Mouse (Mus musculus): ENCODE data around the gene Gm29666.
"Not testable (repeated sequence)": the region's sequence is repeated elsewhere in the genome, so short reads cannot be mapped to it uniquely, and the experiment has no call there.

Gm29666 gene

DNA sequence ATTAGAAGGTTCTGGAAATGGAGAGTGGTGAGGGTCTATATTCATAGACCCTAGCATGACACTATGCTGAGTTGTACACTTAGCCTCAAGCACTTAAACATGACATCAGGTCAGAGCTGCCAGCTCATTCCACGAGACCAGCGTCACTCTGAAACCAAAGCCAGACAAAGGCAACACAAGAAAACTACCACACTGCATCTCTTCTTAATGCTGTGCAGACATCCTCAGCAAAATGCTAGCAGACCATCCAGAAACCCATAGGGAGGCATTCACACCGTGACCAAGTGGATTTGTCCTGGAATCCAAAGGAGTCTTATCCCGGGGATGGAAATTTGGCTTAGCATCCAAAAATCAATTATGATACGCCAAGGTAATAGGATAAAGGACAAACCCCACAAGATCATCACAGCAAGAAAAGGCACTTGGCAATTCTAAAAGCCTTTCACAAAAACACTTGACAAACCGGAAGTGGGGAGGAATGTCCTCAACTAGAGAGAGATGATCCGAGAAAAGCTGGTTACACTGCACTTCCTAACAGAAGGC is 15.9 kb downstream of the Gm29666 start:
- DNase-seq (ENCODE audit: low spot score): no peak

DNA sequence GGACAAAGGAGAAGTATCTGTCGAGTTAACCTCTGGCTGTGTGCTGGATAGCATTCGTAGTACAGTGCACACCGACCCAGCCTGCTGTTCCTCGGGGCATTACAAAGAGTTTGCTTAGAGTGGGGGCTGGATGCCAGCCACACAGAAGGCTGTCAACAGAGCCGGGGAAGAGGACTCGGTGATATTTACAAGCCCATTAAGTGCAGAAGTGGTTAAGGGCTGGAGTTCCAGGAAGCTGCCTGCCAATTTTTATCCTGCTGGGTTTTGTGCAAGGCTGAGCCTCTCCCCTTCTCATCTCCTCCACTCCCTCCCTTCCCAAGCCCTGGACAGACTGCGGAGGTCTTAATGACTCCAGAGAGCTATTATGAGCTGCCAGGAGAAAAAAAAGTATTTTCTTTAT is 21.8 kb downstream of the Gm29666 start:
- DNase-seq (ENCODE audit: low spot score): no peak

DNA sequence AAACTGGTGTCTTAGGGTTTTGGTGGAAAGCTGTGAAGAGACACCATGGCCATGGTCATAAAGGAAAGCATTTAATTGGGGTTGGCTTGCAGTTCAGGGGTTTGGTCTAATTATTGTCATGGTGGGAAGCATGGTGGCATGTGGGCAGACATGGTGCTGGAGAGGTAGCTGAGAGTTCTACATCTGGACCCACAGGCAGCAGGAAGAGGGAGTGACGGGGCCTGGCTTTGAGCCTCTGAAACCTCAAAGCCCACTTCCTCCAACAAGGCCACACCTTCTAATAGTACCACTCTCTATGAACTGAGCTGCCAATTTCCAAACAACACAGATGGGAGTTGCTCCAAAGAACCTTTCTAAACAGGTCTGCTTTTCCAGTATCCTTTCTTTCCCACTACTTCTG is 23.2 kb downstream of the Gm29666 start:
- DNase-seq (ENCODE audit: low spot score): no peak

DNA sequence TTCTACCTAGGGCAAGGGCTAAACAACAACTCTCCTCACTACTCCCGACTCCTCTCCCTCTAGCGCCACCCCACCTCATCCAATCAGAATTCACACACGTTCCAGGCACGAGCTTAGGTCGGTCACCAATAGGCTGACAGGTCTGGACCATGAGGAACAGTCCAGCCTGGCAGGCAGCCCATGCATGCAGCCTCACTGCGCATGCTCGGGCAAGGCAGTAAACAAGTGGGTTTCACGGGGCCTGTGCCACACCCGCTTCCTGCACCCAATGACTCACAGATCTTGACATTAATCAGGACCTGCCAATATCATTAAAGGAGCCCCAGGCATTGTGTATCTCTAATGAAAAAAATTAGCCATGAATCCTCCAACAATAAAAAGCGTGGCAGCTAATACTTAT is 23.6 kb downstream of the Gm29666 start:
- DNase-seq (ENCODE audit: low spot score): not testable (repeated sequence)

DNA sequence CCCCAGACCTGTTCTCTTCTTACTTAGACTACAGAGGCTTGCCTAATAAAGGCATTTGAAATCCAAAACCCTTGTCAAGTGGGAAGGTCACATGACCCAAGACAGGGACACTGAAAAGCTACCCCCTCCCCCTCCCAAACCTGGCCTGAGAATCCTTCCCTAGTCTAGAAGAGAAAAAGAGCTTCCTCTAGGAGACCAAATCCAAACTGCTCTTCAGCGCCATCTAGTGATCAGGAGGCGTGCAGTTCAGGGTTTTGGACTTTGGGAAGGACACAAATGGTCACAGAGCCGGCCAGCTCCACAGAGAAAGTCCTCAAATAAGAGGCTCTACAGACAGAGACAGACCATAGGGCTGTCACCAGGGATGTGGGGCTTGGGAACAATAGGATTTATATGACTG is 28.2 kb downstream of the Gm29666 start:
- peak; percentile 94 for DNase-seq (ENCODE audit: low spot score)

DNA sequence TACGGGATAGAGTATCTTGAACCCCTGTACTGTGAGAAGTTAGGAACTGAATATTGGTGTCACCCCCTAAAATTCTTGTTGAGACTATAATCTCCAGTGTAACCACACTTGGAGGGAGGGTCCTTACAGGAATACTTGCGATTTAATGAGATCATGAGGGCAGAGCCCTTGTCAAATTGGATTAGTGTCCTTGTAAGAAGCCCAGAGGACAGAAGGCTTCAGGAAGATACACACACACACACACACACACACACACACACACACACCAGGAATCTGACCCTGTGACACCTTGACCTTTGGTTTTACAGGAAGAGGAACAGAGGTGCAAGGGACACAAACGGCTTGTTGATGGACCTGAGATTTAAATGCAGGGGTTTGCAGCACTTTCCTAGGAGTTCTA is 28.6 kb downstream of the Gm29666 start:
- no peak for DNase-seq (ENCODE audit: low spot score)

DNA sequence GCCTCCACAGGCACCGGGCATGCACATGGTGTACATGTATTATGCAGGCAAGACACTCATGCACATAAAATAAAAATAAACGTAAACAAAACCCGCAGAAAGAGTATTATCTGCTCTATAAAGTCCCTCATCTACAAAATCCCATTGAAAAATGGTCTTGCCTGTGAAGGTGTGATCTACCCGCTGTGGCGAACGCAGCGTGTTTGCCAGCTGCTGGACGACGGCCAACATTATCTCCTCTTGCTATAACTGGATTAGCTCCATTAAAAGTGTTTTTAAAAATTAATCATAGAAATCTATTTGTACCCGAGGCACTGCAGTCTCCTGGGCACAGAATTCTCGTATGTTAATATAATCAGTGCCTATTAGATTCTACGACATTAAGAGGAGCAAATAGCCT is 31.8 kb downstream of the Gm29666 start:
- no peak for DNase-seq (ENCODE audit: low spot score)

DNA sequence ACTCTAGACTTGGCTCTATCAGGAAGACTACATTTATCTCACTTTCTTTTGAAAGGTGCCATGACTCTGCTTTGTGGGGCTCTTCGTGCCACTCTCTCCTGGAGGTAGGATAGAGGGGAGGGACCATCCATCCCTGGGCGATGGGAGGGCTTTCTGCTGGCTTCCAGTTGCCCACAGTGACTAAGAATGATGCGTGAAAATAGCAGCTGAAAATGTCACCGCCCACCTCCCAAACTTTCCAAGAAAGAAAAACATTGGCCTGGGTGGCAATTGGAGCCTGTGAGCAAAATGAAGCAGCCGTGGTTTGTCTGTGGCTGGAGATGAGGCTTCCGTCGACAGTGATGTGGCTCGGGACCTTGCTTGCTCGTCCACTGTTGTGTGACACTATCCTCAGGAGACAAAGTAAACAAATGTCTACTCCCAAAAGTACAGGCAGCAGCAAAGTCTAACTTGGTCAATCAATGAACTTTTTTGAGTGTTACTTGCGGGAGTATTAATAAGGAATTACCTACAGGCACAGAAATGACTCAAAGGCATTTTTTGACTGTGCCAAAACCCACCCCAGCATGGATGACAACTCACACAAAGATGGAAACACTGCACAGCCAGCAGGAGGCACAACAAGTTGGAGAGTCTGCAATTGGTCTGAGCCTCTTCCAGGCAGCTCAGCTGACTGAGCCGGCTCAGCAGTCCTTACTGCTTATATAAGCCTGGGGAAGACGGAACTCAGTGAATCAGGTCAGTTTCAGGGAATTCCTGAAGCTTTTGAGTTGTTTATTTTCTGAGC is 42.6 kb downstream of the Gm29666 start:
- no peak for DNase-seq (ENCODE audit: low spot score)

DNA sequence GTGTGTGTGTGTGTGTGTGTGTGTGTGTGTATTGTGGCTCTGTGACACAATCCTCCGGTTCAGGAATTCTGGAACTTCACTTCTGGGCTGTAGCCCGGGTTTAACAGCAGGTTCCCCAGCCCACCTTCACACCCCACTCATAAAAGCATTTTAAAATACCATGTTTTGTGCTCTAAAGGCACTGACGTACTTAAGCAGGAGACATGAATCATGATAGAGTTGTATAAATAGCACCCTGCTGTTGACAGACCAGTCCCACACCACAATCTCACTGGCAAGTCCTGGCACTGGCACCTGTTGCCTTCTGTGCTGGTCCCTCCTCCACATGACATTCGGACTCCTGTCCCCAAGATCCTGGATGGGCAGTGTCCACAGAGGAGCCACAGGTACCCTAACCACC is 46.0 kb downstream of the Gm29666 start:
- no peak for DNase-seq (ENCODE audit: low spot score)

DNA sequence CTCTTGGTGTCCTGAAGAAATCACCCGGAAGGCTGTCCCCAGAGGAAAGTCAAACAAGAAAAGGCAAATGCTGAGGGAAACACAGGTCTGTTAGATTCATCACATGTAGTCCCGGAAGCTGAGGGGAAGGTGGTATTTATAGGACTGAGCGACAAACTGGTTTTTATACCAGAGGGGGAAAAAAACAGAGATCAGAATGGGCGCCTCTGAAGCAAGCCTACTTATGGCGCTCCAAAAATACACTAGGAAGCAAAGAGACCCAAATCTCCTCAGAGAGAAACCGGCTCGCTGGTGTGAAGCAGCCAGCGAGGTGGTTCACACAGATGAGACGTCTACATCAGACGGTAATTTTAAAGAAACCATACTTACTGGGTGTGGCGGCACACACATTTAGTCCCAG is 46.8 kb downstream of the Gm29666 start:
- DNase-seq (ENCODE audit: low spot score): no peak

DNA sequence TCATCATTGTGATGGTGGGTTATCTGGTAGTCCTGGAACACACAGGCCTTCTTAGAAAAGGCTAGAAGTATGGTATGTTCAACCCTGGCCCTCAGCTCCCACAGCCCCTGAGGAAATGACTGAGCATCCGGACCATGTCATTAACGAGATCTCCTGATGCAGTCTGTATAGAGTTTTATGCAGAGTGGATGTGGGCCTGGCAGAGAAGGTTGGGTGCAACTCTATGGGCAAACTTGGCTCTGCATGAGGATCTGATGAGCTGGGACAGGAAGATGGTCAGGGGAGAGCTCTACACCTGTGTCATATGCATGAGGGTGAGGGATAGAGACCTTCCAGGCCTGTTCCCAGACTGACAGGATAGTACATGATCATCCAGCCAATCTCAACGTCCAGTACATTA is 48.0 kb downstream of the Gm29666 start:
- DNase-seq (ENCODE audit: low spot score): no peak

DNA sequence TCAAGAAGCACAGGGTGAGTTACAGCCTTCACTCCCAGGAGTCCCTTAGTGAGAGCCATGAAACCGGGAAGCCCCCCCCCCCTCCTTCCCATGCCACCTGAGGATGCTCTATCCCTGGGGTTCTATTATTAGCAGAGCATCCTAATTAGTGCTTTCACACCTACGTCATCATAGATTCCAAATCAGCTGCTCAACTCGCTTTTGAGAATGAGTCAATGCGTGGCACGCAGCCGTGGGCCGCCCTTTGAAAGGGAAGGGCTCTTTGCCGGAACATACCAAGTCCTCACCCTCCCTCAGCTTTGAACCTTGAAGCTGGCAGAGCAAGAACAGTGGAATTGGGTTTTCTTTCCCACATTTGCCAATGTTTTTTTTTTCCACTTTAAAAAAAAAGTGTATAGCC is 57.9 kb downstream of the Gm29666 start:
- DNase-seq (ENCODE audit: low spot score): no peak
